Mouse (Mus musculus): ENCODE results near the gene Adora3. TPM values are rescaled to one million over a fixed set of nuclear protein-coding genes. Genes with fewer than 3 reads are reported as not detected.
A peak's percentile ranks its signal among the peaks of the same experiment; 100 is the strongest.

Adora3 gene
- total RNA-seq (2021) = under 1 TPM in 1 of 2 experiments, not detected in 1; 0.24 TPM
- long read RNA-seq, experiment 1, partial matches to known transcripts = 0 of 1 reads
- long read RNA-seq, experiment 1, other reads (novel, unspliced or antisense) = 0 of 1 reads
- long read RNA-seq, experiment 2 = 0 reads

- no peak for DNase-seq
- intact Hi-C loops (cut with DNase I) = no loop called here
Observed at GRCm38 (mm10) chr3:105870558-105870957, at the start of gene Adora3, which contains the start of gene Tmigd3. TSS of gene Adora3 (plus strand) at chr3:105870858. TSS of gene Tmigd3 (plus strand) at chr3:105870903.

- DNase-seq = no peak
- intact Hi-C loops (cut with DNase I) = no loop called here
Observed at GRCm38 (mm10) chr3:105821504-105821903, 49.2 kb upstream of the Adora3 start.

- intact Hi-C loops (cut with DNase I) = loop anchor here (2.0 kb wide), 2 partner anchors 21 to 71 kb away; no protein-coding TSS in a partner anchor
Observed at GRCm38 (mm10) chr3:105823609-105824008, 47.0 kb upstream of the Adora3 start.

GRCm38 (mm10) chr3:105824103-105824502 is 46.6 kb upstream of the Adora3 start:
- intact Hi-C loops (cut with DNase I) = loop anchor here (2.0 kb wide), 2 partner anchors 21 to 71 kb away; no protein-coding TSS in a partner anchor
- DNase-seq = peak in 1 of 2 experiments; percentile 43

More at GRCm38 (mm10) chr3:105823609-105824008, 47.0 kb upstream of the Adora3 start:
- no peak for DNase-seq

- DNase-seq = no peak
- intact Hi-C loops (cut with DNase I) = loop anchor here (2.0 kb wide), 2 partner anchors 22 to 70 kb away; no protein-coding TSS in a partner anchor
Observed at GRCm38 (mm10) chr3:105824704-105825103, 46.0 kb upstream of the Adora3 start.

- peak; percentile 65 to 66 for DNase-seq
- intact Hi-C loops (cut with DNase I) = loop anchor here (2.0 kb wide), 2 partner anchors 23 to 69 kb away; no protein-coding TSS in a partner anchor
Observed at GRCm38 (mm10) chr3:105825501-105826161, 45.0 kb upstream of the Adora3 start.

- intact Hi-C loops (cut with DNase I) = no loop called here
- DNase-seq = no peak
Observed at GRCm38 (mm10) chr3:105831584-105831983, 39.1 kb upstream of the Adora3 start.

GRCm38 (mm10) chr3:105835875-105836274 is 34.8 kb upstream of the Adora3 start:
- no peak for DNase-seq
- intact Hi-C loops (cut with DNase I) = no loop called here

- DNase-seq = no peak
- intact Hi-C loops (cut with DNase I) = no loop called here
Observed at GRCm38 (mm10) chr3:105836883-105837282, 33.8 kb upstream of the Adora3 start.

GRCm38 (mm10) chr3:105838655-105839054 is 32.0 kb upstream of the Adora3 start:
- no peak for DNase-seq
- intact Hi-C loops (cut with DNase I) = no loop called here

- DNase-seq = no peak
- intact Hi-C loops (cut with DNase I) = no loop called here
Observed at GRCm38 (mm10) chr3:105839836-105840235, 30.8 kb upstream of the Adora3 start.

- DNase-seq = no peak
- intact Hi-C loops (cut with DNase I) = no loop called here
Observed at GRCm38 (mm10) chr3:105846294-105847069, 24.2 kb upstream of the Adora3 start.

GRCm38 (mm10) chr3:105853781-105854180 is 16.9 kb upstream of the Adora3 start:
- intact Hi-C loops (cut with DNase I) = no loop called here
- no peak for DNase-seq

- intact Hi-C loops (cut with DNase I) = no loop called here
- no peak for DNase-seq
Observed at GRCm38 (mm10) chr3:105854786-105855185, 15.9 kb upstream of the Adora3 start.

GRCm38 (mm10) chr3:105857513-105857912 is 13.1 kb upstream of the Adora3 start:
- intact Hi-C loops (cut with DNase I) = no loop called here

GRCm38 (mm10) chr3:105861747-105862366 is 8.8 kb upstream of the Adora3 start:
- DNase-seq = no peak
- intact Hi-C loops (cut with DNase I) = no loop called here

More at GRCm38 (mm10) chr3:105857513-105857912, 13.1 kb upstream of the Adora3 start:
- no peak for DNase-seq

- intact Hi-C loops (cut with DNase I) = no loop called here
- DNase-seq = no peak
Observed at GRCm38 (mm10) chr3:105864123-105864522, 6.5 kb upstream of the Adora3 start.

- intact Hi-C loops (cut with DNase I) = no loop called here
Observed at GRCm38 (mm10) chr3:105865122-105865521, 5.5 kb upstream of the Adora3 start.

GRCm38 (mm10) chr3:105868135-105868534 is 2.5 kb upstream of the Adora3 start:
- intact Hi-C loops (cut with DNase I) = no loop called here
- DNase-seq = peak in 1 of 2 experiments; percentile 49

More at GRCm38 (mm10) chr3:105865122-105865521, 5.5 kb upstream of the Adora3 start:
- no peak for DNase-seq

GRCm38 (mm10) chr3:105872034-105872433 is 1.4 kb downstream of the Adora3 start:
- no peak for DNase-seq
- intact Hi-C loops (cut with DNase I) = no loop called here

GRCm38 (mm10) chr3:105872579-105872978 is 1.9 kb downstream of the Adora3 start:
- intact Hi-C loops (cut with DNase I) = no loop called here
- DNase-seq = no peak

All from heart, postnatal 14 days (tissue).